Mouse (Mus musculus) adrenal gland, postnatal 25 days (tissue): ENCODE measurements around the gene Ptprn2. TPM values are rescaled to one million over a fixed set of nuclear protein-coding genes. Genes with fewer than 3 reads are reported as not detected.
A peak's percentile ranks its signal among the peaks of the same experiment; 100 is the strongest.

Experiments used
- DNase-seq: peaks from one replicate; pipeline ENCODE4 v3.0.0; 2021; ENCODE audit warnings: mixed read lengths
- total RNA-seq: library from RNA; stranded (reverse); gene quantifications from 2 replicates; pipeline ENCODE4 v1.2.3, GENCODE M21; 2021

Ptprn2 gene
- total RNA-seq, 1 experiment from 2014 or later: 21.7 TPM

- DNase-seq: no peak
Measured at GRCm38 (mm10) chr12:116642191-116642549, 156.7 kb downstream of the Ptprn2 start.

DNA sequence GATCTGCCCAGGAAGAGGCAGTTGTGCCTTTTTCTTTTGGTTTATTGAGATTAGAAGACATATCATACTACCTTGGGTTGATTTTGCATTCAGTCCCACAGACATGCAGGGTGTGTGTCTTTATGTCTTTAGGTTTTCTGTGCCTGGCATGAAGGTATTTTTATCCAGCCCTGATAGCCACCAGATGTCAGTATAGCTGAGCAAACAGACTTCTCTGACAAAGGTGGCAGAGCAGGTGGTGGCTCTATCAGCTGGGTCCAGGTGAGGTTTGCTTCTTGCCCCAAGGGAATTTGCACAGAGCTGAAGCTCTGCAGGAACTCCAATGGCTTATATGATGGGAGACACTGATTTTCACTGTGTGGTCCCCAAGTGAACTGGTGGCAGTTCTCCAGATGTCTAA, 161.3 kb downstream of the Ptprn2 start:
- DNase-seq: no peak

- peak; percentile 66 for DNase-seq
Measured at GRCm38 (mm10) chr12:116648584-116649206, 163.2 kb downstream of the Ptprn2 start.

- DNase-seq: no peak
Measured at GRCm38 (mm10) chr12:116653684-116654083, 168.2 kb downstream of the Ptprn2 start.

DNA sequence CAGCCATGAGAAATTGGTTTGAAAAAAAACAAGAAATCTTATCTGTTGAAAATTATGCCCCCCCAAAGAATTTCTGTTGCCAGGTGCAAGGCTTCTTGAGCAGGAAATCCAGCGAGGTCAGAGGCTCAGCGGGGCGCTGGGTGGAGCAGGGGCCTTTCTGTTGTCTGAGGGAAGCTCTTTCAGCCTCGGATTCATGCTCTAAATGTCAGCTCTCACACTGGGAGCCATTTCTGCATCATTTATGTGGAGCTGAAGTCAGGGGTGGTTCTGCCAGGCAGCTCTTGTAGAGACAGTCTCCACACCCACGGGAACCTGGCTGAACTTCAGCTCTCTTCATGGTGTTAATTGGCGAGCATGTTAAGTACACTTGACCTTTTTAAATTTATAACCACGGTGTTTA, 174.6 kb downstream of the Ptprn2 start:
- DNase-seq: no peak

- no peak for DNase-seq
Measured at GRCm38 (mm10) chr12:116661018-116661417, 175.5 kb downstream of the Ptprn2 start.

GRCm38 (mm10) chr12:116677701-116678100, 192.2 kb downstream of the Ptprn2 start:
- no peak for DNase-seq

- no peak for DNase-seq
Measured at GRCm38 (mm10) chr12:116689832-116690231, 204.3 kb downstream of the Ptprn2 start.

- DNase-seq: no peak
Measured at GRCm38 (mm10) chr12:116709535-116709934, 224.0 kb downstream of the Ptprn2 start.

- no peak for DNase-seq
Measured at GRCm38 (mm10) chr12:116710716-116711115, 225.2 kb downstream of the Ptprn2 start.

DNA sequence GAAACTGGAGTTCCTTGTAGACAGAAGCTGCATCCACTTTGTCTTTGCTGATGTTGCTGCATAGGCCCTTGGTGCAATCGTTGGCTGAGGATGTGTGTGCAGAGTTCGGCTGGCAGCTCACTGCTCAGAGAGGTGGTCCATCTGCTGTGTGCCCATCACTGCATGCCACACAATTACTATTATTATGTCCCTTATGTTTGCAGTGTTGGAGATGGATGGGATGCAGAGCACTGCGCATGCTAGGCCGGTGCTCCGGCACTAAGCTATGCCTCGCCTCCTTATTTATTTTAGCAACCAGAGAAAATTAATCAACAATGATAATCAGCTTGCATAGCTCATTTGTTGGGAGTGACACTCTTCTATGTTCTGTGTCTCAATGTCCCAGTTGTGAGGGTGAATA, 225.6 kb downstream of the Ptprn2 start:
- DNase-seq: no peak

GRCm38 (mm10) chr12:116713096-116713495, 227.6 kb downstream of the Ptprn2 start:
- no peak for DNase-seq

DNA sequence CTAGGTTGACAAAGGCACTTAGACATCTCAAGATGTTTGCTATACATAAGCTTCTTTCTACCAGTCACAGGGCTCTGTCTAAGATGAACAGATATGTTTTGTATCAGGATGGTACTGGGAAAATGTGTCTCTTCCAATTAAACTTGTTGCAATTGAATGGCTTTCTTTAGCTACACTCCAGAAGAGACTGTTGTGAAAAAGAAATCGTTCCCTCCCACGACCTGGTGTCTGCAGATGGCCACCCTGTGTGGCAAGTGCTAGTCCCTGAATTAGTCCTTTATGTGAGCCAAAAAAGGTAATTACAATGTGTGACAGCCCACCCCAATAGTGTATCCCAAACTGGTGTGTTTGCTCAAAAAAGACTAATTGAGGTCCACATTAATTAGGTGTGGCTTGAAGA, 235.5 kb downstream of the Ptprn2 start:
- no peak for DNase-seq

- no peak for DNase-seq
Measured at GRCm38 (mm10) chr12:116740141-116740540, 254.6 kb downstream of the Ptprn2 start.

DNA sequence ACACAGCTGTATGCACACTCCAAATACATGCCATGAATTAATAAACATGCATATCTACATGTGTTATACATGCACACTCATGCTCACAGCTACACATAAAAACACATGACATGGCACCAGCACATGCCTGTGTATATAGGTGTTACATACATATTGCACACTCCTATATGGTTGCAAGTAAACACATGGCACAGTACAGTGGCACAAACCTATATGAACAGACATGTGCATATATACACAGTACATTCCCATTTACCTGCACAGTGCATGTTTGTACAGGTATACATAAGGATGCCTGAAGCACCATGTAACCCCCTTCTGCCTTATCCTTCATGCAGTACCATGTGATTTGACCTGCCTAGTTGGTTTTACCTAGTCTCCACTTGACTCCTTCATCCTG, 255.8 kb downstream of the Ptprn2 start:
- no peak for DNase-seq

DNA sequence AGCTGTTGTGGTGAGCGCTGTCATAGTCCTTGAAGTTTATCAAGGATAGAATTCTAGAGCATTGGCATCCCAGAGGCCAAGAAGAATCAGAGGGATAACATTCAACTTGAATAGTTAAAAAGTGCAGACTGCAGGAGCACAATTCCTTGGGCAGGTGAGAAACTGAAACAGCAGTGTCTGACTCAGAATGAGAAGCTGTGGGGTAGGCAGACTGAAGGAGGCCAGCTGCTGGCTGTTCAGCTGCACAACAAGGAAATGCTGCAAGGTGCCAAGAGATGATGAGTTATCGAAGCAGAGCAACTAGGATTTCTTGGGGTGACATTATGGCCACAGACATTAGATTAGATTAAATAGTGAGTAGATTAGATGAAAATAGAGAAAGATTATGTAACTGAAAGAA, 260.9 kb downstream of the Ptprn2 start:
- DNase-seq: no peak

GRCm38 (mm10) chr12:116752784-116753183, 267.3 kb downstream of the Ptprn2 start:
- no peak for DNase-seq

DNA sequence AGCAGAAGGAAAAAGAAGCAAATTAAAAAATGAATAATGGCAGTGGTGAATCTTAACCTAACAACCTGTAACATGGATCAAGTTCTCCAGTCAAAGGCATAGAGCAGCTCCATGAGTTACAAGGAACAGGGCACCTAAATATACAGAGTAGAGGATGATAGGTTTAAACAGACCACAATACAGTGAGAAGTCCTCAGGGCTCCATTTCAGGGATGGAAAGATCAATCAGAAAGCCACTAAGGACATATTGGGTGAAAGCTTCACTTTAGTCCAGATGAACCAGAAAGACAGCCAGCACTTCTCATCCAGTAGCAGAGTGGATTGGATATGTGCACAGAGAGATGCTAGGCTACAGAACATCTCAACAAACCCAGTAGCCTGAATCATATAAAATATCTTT, 278.4 kb downstream of the Ptprn2 start:
- no peak for DNase-seq

DNA sequence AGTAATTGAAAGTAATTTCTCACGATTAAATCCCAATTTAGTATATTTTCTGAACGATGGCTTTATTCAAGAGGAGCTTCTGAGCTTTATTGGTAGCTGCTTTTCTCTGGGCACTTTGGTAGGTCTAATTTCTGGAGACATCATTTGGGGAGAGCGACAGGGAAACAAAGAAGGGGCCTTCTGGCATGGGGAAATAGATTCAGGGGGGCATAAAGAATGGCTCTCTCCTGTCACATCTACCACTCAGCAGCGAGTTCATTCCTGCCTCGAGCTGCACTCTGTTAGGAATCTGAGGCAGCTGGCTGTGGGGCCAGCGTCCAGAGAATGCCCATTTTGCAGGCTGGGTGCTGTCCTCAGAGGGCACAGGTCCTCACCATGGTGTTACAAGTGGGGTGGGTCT, 285.4 kb downstream of the Ptprn2 start:
- DNase-seq: no peak

DNA sequence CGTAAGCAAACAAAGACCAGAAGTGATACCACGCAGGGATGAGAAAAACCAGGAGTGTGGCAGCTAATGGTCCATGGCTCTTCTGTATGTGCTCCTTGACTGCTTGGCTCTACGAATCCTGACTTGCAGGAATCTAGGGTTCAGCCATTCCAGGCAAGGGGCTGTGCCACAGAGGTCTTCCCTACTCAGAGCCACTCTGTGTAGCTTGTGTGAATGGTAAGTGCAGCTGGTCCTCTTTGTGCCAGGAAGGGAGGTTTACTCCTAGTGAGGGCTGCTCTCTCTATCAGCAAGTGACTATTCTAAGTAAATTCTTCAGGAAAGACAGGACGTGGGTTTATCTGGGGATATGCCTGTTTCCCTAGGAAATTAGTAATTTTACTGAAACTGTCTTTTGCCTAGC, 286.0 kb downstream of the Ptprn2 start:
- DNase-seq: no peak

DNA sequence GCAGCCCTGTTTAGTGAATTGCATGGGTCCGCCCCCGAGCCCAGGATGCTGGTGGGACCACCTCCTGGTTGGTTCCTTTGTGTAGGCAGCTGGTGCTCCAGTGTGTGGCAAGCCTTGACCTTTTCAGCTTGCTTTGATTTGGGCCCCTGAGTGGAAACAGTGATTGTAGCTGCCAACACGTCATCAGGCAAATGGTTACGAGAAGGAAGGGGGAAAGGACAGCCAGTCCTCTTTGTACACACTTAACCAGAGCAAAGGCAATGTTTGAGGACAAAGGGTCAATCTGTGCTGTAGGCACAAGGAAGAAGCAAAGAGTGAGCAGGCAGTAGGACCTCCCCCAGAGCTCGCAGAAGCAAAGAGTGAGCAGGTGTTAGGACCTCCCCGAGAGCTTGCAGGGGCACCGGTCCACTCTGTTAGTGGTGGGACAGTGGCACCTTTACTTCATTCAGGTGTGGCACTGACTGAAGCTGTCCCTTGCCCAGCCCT, 286.6 kb downstream of the Ptprn2 start:
- DNase-seq: peak; percentile 16

- no peak for DNase-seq
Measured at GRCm38 (mm10) chr12:116773344-116773743, 287.8 kb downstream of the Ptprn2 start.

DNA sequence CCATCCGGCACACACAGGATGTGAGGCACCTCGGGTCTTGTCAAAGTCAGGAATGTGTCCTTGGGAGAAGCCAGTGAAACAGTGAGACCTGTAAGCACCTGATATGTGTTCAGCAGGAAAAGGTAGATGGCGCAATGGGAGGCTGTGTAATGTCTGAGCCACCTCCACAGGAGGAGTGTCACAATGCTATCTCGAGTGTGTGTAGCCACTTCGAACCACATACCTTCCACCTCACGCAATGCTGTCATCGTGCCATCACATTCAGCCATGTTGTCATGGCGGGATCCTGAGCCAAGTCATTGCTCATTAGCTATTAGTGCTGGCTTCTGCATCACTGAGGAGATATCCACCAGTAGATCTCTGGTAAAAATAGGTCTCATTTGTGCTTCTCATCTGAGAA, 290.9 kb downstream of the Ptprn2 start:
- no peak for DNase-seq
